In genomic region chr10:56444457-56444856, GRCm38 (mm10) we compare ENCODE assay signal across 30 mouse cellular contexts.
"Had no signal": no experiment of that assay in that cellular context is flagged by ENCODE, and none has a peak within 500 bp of the region (broad histone marks: within the 10 kb centered on the region; RNA-seq: fewer than 3 reads in every experiment).

No protein-coding gene starts in this region.

- H3K4me1 ChIP-seq: limb, embryonic 13.5 days; limb, embryonic 15.5 days; midbrain, embryonic 10.5 days; midbrain, embryonic 12.5 days; midbrain, embryonic 13.5 days; midbrain, embryonic 15.5 days; neural tube, embryonic 12.5 days had no signal

- H3K27ac ChIP-seq: left cerebral cortex, adult 2 months; limb, embryonic 10.5 days; limb, embryonic 12.5 days; limb, embryonic 13.5 days; limb, embryonic 15.5 days; liver, embryonic 13.5 days; liver, embryonic 14.5 days; liver, embryonic 15.5 days; lung, embryonic 15.5 days; macrophage; midbrain, embryonic 10.5 days; midbrain, embryonic 12.5 days; midbrain, embryonic 13.5 days; midbrain, embryonic 15.5 days; neural tube, embryonic 12.5 days had no signal

- ATAC-seq: lung, postnatal 0 days; midbrain, embryonic 13.5 days; midbrain, embryonic 15.5 days; midbrain, embryonic 16.5 days had no signal

- H3K4me3 ChIP-seq: left cerebral cortex, adult 2 months; limb, embryonic 10.5 days; limb, embryonic 12.5 days; limb, embryonic 13.5 days; limb, embryonic 15.5 days; liver, embryonic 13.5 days; liver, embryonic 15.5 days; lung, embryonic 15.5 days; megakaryocyte, embryonic 14.5 days; midbrain, embryonic 10.5 days; midbrain, embryonic 12.5 days; midbrain, embryonic 13.5 days; midbrain, embryonic 15.5 days; myocyte; neural tube, embryonic 12.5 days had no signal

- H3K4me2 ChIP-seq: limb, embryonic 12.5 days; limb, embryonic 13.5 days; limb, embryonic 15.5 days; liver, embryonic 13.5 days; liver, embryonic 15.5 days; lung, embryonic 14.5 days; lung, embryonic 15.5 days; midbrain, embryonic 11.5 days; midbrain, embryonic 12.5 days; midbrain, embryonic 13.5 days; midbrain, embryonic 15.5 days; neural tube, embryonic 12.5 days had no signal

- H3K36me3 ChIP-seq: limb, embryonic 10.5 days; limb, embryonic 12.5 days; limb, embryonic 13.5 days; limb, embryonic 15.5 days; liver, embryonic 13.5 days; liver, embryonic 15.5 days; lung, embryonic 15.5 days; midbrain, embryonic 10.5 days; midbrain, embryonic 12.5 days; midbrain, embryonic 13.5 days; midbrain, embryonic 15.5 days; neural tube, embryonic 12.5 days had no signal

- H3K9ac ChIP-seq: limb, embryonic 12.5 days; limb, embryonic 13.5 days; limb, embryonic 15.5 days; liver, embryonic 13.5 days; liver, embryonic 14.5 days; liver, embryonic 15.5 days; lung, embryonic 14.5 days; lung, embryonic 15.5 days; midbrain, embryonic 12.5 days; midbrain, embryonic 13.5 days; midbrain, embryonic 15.5 days; neural tube, embryonic 12.5 days had no signal

- DNase-seq: layer of hippocampus, postnatal 36 days; left cerebral cortex, postnatal 4 days; liver, embryonic 13.5 days; lung, adult 18-20 months; lung, adult 2 months; lung, embryonic 14.5 days; lung, postnatal 10 days; lung, postnatal 14 days; lung, postnatal 36 days; lung, postnatal 4 days; midbrain, embryonic 14.5 days had no signal

- H3K9me3 ChIP-seq: limb, embryonic 10.5 days; limb, embryonic 12.5 days; limb, embryonic 13.5 days; limb, embryonic 15.5 days; liver, embryonic 13.5 days; liver, embryonic 15.5 days; lung, embryonic 15.5 days; megakaryocyte, embryonic 14.5 days; midbrain, embryonic 10.5 days; midbrain, embryonic 12.5 days; midbrain, embryonic 13.5 days; midbrain, embryonic 15.5 days; neural tube, embryonic 12.5 days had no signal

- H3K27me3 ChIP-seq: limb, embryonic 12.5 days; limb, embryonic 13.5 days; limb, embryonic 15.5 days; liver, embryonic 13.5 days; liver, embryonic 15.5 days; lung, embryonic 15.5 days; megakaryocyte, embryonic 14.5 days; midbrain, embryonic 12.5 days; midbrain, embryonic 13.5 days; midbrain, embryonic 15.5 days; neural tube, embryonic 12.5 days had no signal
